Mouse (Mus musculus) spleen, postnatal 10 days (tissue): ENCODE measurements at regions not wholly inside any gene's neighbourhood (a gene's known extent, or its start where the extent isn't known, plus 50 kb on each side); places are given as distances from the start of the nearest gene placed in this dataset.
"Not testable (repeated sequence)": the region's sequence is repeated elsewhere in the genome, so short reads cannot be mapped to it uniquely, and the experiment has no call there.

Experiments used
- DNase-seq, 2 experiments: peaks; one replicate each; pipeline ENCODE4 v3.0.0; 2021 to 2022; ENCODE audit warnings: low spot score in 2 of 2

DNA sequence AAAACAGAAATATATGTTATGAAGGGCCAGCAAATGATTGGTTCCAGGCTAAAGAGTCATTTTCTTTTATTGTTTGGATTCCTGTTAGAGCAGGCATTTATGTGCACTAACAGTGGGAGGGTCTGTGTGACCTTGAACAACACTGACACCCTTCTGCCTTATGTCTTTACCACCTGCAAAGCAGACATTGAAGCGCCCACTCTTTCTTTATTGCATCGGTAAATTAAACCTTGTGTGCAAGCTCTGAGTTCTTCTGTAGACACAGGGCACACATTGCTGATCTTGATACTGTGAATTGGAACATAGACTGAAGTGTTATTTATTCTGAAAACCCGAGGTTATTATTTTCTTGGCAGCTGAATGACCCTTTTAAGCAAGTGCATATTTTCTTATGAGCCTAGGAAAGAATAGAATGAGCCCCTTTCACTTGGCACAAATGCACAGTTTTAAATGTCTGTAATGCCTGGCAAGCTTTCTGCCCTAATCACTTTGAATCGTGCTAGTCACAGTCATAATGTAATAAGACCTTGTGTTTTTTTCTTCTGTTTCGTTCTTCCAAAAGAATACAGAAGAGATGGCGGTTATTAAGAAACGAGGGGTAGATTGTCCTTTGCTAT lies 125.1 kb upstream of the Cobl start:
- no peak for DNase-seq

DNA sequence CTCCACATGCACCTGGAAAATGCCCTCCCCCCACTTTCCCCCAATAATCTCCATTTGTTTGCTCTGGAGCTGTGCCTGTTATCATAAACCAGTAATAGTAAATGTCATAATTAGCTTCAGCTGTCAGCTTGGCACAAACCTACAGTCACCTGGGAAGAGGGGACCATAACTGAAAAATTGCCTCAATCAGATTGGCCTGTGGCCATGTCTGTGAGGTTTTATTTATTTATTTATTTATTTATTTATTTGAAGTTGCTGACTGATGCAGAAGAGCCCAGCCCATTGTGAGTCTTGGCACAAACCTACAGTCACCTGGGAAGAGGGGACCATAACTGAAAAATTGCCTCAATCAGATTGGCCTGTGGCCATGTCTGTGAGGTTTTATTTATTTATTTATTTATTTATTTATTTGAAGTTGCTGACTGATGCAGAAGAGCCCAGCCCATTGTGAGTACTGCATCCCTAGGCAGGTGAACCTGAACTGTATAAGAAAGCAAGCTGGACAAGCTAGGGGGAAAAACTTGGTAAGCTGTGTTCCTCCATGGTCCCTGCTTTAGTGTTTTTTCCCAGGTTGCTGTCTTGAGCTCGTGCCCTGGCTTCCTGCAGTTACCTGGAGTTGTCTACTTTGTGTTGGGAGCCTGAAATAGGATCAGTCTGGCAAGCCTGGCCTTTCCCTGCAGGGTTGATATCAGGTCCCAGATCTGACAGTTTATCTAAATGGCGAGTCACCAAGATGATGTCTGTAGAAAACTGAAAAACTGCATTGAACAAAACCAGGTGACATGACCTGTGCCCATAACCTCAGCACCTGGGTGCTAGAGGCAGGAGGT lies 120.3 kb upstream of the Cobl start:
- not testable (repeated sequence) for DNase-seq

DNA sequence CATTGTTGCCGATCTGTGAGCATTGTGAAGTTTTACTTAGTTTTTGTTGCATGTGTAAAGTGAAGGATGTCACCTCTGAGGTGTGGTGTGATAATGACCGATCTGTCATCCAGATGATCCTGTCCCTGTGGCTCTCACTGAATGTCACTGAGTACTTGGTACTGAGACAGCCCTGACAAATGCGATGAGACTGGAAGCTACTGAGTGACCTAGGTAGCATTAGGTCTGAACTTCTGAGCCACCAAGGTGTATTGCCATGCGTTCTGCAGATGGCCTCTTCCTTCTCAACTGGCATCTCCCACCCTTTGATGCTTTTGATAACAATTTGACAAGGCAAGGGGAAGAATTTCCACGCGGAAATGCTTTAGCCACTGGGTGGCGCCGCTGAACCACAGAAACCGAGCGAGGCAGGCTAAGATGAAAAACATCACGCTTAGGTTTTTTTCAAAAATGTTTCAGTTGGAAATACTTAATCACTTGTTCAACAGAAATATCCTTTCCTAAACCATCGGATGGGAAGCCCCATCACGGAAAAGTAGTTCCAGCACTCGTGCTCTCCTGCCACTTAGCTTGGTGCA lies 114.3 kb upstream of the Cobl start:
- peak in 1 of 2 experiments; percentile 17 for DNase-seq

DNA sequence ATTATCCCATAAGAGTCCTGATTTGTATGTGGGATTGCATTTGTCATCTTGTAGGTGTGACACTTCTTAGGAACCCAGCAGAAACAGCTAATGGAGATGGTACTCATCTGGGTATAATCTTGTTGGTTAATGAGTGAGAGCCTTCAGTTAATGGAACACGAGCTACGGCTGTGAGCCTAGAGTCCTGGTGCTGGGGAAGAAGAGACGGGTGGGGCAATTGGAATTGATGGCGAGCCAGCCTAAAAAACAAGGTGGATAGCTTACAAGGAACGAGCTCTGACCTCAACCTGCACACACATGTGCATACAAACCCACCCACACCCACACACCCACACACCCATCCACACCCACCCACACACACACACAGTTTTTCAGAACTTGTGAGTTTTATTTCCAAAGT lies 94.9 kb upstream of the Cobl start:
- no peak for DNase-seq

DNA sequence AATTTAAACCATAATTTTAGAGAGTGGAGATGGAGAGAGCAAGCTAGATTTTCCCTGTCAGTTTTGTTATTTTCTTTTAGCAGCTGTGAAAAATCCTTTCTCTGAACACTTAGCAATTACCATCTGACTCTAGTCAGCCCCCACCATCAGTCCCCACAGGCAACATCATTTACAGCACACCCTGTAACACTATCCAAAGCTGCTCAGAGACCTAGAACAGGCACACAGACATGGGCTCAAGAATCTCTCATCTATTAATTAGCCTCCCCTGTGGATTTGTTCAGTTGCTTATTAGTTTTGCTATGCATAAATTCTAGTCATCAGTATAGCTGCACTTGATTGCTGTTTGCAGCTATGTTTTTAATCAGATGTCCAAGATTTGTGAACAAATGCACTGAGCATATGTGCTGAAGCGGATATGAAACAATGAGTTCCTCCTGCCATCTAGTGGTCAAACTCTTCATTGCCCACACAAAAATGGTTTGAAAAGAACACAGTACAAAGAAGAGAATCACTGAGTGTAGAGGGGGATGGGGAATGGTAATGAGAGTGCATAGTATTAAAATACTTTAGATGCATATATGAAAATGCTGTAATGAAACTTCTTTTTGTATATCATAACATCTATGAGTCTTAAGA lies 94.4 kb upstream of the Cobl start:
- no peak for DNase-seq

DNA sequence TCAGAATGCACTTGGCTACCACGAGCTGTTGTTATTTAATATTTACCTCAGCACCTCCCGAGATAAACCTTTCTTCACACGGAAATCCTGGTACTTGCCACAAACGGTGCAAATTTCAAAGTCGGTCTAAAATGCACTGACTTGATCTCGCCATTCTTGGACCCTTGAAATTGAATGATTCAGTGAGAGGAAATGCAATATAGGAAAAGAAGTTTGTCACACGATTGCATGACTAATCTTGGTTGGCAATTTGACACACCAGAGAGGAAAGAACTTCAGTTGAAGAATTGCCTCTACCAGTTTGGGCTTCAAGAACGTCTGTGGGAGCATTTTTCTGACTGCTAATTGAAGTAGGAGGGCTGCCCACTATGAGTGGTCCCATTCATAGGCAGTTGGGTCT lies 93.4 kb upstream of the Cobl start:
- no peak for DNase-seq

DNA sequence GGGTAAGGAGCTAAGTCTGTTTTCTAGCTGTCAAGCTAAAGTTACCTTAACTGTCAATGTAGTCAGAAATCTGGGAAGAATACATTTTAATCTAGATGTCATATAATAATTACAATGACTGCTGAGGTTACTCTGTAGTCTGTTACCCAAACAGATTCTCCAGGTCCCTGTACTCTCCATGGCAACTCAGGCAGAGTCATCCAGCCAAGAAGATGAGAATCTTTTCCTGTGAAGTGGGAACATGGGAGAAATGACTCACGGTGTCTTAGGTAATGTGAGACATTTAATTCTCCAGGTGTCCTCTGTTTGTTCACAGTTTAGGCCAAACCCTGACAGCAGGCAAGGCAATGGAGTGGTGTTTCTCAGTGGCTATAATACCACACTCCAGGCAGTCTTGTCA lies 81.0 kb upstream of the Cobl start:
- DNase-seq, result no peak

DNA sequence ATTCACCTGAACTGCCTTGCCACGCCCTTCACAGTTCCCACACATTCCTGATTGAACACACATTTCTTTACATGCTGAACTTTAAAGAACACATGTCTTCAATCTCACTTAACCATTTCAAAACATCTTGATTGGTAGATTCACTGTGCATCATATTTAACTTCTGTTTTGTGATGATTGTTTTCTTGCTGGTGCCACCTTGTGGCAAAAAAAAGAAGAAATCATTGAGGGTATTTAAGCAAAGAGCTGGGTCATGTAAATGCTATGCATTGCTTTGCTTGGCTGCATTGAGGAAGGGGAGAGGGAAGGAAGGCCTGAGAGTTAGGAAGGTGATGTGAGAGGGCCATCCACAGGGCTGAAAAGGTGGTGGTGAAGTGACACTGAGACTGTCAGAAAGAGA lies 78.3 kb upstream of the Cobl start:
- DNase-seq, result no peak

DNA sequence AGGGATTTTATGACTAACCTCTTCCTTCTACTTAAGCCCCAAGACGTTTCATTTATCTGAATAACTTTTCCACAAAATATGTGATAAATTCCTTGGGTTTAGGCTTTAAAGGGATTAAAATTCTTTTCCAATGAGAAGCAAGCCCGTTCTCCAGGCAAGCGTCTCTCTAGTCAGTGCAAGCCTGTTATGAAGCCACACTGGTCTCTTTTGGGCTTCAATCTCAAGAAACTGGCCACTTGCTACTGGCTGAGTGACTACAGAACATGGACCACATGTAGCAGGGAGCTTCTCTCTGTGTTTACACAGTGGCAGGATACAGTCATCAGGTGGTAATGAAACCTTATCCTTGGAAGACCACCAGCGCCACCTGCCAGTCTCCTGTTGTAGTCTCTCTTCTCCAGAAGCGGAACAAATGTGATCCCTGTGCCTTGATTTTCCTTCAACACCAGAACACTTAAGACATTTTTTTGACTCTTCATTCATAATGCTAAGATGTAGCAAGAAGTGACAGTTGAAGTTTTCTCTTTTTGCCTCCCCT lies 75.6 kb upstream of the Cobl start:
- no peak for DNase-seq

DNA sequence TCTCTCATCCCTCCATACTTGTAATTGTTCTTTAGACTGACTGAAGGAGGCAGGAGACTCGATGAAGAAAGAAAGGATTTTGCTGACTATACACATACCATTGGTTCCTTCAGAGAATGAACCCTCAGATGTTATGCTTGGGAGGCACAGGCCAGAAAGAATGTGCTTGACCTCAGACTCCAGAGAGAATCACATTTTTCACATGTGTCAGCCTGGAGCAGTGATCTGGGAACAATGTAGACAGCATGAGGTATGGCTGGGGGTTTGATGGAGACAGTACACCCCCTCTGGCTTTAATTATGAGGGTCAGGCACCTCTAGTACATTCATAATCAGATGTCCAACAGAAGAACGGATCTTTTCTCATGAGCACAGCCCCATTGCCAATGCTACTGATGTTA lies 70.3 kb upstream of the Cobl start:
- DNase-seq, result no peak

DNA sequence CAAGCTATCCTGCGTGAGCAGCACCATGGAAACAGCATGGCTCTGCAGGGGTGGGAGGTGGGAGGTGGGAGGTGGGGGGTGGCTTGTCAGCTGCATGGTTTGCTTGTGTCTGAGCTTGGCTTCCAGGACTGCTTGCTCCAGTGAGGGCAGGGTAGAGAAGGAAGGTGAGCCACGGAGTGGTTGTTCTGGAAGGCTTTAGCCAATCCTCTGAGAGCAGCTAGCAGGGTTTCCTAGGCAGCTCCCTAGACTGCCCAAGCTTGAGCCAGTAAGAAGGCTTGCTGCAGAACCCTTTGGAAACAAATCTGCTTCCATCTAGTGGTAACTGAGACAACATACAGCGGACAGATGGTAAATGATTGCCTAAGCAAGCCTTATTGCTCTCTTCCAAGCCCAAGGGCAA lies 67.5 kb upstream of the Cobl start:
- DNase-seq, result no peak

DNA sequence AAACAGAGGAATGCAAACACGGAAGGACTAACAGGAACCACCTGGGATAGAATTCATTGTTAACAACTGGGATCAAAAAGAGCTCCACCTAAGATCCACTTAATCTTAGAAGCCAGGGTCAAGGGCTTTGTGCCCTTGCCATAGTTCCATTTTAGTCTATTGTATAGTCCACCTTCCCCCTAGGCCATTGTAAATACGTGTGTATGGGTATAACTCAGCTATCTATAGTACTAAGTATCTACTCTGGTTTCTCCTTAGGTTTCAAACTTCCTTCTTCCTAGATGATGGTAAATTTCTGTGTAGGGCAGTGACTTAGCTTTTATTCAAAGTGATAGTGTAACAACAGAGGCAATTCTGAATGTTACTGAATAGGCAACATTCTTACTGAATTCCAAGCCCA lies 57.3 kb upstream of the Cobl start:
- DNase-seq, result not testable (repeated sequence)

DNA sequence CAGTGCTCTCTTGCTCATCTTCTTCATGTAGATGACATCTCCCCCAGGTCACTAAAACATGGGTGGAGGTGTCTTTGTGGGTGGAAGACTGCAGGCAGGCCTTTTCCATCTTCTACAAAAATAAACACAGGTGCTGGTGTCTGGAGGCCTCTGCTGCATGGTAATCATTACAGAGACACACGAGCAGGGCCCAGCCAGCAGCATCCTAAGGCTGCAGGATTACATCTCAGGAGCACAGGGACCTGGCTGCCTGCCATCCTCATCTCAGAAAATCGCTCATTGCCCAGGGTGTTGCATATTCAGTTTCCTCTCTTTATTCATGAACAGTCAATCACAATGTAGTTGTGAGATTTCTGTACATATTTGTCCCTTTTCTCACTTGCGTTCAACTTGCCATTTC lies 56.5 kb upstream of the Cobl start:
- DNase-seq, result no peak

DNA sequence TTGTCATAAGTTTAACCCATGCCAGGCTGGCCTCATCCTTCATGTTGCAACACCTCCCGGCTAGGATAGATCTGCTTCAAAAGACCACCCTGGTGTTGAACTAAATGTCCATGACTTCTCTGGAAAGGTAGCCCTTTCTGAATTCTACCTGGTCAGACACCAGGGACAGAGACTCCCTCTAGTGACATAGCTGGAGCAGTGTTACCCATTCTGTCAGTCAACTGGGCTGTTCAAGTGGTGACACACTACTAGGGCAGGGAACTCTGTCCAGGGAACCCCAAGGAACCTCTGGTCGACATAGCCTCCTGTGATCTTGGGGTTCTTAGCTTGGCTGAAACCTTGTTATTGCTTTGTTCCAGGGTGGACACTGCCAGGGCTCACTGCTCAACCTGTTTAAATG lies 51.6 kb upstream of the Cobl start:
- DNase-seq, result no peak
